Mouse (Mus musculus) lung, adult 2 months (tissue): ENCODE results near the gene Osbpl9. TPM values are rescaled to one million over a fixed set of nuclear protein-coding genes. Genes with fewer than 3 reads are reported as not detected.

Experiments used
- DNase-seq: peaks from one replicate; pipeline ENCODE4 v3.0.0; 2022
- H3K4me1 ChIP-seq: fragments of 200-500 bp; 2 replicates; pipeline ENCODE4 v1.6.1; 2011; ENCODE audit warnings: low read length; ENCODE audit not compliant: control insufficient read depth, insufficient read depth
- H3K4me3 ChIP-seq: fragments of 200-500 bp; replicated peaks from 2 replicates; pipeline ENCODE3; 2011; ENCODE audit warnings: low read depth, mild to moderate bottlenecking, control low read depth, low read length; ENCODE audit errors: extremely low read depth
- CTCF ChIP-seq: fragments of 200-500 bp; IDR thresholded peaks from 2 replicates; pipeline ENCODE4 v1.5.1; 2011; ENCODE audit warnings: mild to moderate bottlenecking, low read length, control low read depth; ENCODE audit not compliant: insufficient read depth
- POLR2A ChIP-seq: fragments of 200-500 bp; IDR thresholded peaks from 2 replicates; pipeline ENCODE4 v1.6.1; 2011; ENCODE audit warnings: low read depth, mild to moderate bottlenecking, control low read depth, low read length, borderline replicate concordance; ENCODE audit errors: extremely low read depth
- WGBS: fragments of 180-500 bp; shearing (Covaris S2); methylation state at CpG from one replicate; pipeline ENCODE4 v1.1.7; 2018; 5-methylcytosine and 5-hydroxymethylcytosine counted together
- polyA plus RNA-seq: library from polyadenylated mRNA; depleted of rRNA; stranded (reverse); fragments of >200 nt; gene quantifications from 2 replicates; pipeline ENCODE4 v1.2.3, GENCODE M21; 2012

Gene Osbpl9
- polyA plus RNA-seq, 1 experiment: 167 TPM

DNA sequence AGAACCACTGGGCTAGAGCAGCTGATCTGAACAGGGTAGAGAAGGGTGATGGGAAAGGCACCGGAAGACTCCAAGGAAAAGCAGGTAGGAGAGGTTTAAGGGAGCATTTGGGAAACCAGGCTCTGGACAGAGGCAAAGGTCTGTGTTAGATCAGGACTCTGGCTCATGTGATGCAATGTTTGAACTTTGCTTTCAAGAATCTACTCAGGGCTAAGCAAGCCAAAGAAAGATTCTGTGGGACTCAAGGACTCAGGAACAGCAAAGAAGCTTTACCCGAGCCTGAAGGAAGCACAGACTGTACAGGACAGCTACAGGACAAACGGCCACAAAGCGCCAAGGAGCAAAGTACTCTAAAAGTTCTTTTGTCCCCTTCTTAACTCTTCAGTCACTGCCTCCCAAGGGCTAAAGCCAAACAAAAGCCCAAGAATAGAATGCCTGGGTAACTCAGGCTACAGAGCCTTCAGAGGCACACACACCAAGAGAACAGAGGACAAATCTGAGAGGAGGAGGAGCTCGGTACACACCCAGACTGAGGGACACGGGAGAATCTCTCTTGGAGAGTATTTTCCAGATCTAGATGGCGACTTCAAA lies 89.1 kb downstream of the Osbpl9 start:
- Histone ChIP-seq H3K4me3 (no peak overlapping the region), H3K4me1 (peaks cover 20% of the 10 kb centered on the region)
- TF ChIP-seq POLR2A (no peak), CTCF (no peak)
- WGBS: 37% methylated on average over 7 of the region's 7 CpGs
- peak; percentile 37 for DNase-seq

DNA sequence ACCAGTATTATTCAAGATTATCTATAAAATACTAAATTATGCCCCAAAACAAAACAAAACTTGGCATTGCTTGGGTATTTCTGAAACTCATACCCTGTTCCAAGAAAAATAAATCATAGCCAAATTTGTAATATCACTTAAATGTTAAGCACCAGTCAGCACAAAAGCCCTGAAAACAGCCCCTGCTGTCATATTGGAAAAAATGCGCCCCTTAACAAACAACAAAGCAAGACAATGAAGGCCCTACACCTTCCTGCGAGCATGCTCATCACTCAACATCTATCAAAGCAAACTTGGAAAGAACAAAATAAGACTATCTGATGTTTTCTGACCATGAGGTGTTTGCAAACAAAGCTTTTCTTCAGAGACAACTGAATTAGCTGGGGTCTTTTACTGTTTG lies 91.1 kb downstream of the Osbpl9 start:
- Histone ChIP-seq H3K4me1 (peaks cover 18% of the 10 kb centered on the region), H3K4me3 (no peak overlapping the region)
- no peak for DNase-seq
- TF ChIP-seq CTCF (no peak), POLR2A (no peak)
- 58% methylated on average over 2 of the region's 2 CpGs for WGBS

DNA sequence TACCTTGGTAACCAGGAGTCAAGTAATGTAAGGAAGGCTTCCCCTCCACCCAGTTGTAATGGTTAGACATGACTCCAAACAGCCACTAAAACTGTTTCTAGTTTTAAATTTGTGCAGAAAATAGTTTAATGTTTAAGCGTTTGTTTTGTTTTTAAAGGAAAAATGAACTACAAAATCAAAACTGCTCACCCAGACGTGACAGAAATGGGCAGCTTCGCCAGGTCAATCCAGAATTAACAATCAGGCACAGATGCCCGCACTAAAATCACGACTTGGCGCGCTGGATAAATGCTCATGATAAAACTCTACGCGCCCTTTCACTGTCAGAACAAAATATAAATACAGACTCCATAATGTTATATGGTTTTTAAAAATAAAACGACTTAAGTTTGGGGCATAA lies 92.4 kb downstream of the Osbpl9 start:
- WGBS: 88% methylated on average over 10 of the region's 10 CpGs
- TF ChIP-seq POLR2A (no peak), CTCF (no peak)
- DNase-seq: no peak
- Histone ChIP-seq H3K4me3 (no peak overlapping the region), H3K4me1 (peaks cover 27% of the 10 kb centered on the region)

DNA sequence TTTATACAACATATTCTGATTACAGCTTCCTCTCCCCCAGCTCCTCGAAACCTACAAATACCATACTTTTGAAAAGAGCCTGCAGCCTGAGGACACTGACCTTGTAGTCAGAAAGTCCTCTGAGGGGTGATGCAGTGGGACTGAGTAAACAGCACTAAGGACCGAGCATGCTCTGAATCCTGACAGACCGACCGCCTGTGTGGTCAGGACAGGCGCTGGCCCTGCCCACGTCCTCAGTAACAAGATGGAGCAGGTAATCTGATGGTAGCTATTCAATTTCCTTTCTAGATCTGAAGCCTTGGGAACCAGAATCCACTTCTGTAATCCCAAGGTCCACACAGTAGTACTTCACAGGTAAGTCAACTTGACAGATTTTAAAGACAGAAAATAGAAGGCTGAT lies 93.1 kb downstream of the Osbpl9 start:
- TF ChIP-seq CTCF: no peak
- TF ChIP-seq POLR2A: no peak
- DNase-seq: no peak
- Histone ChIP-seq H3K4me1 (peaks cover 24% of the 10 kb centered on the region), H3K4me3 (no peak overlapping the region)
- WGBS: 76% methylated on average over 6 of the region's 6 CpGs

DNA sequence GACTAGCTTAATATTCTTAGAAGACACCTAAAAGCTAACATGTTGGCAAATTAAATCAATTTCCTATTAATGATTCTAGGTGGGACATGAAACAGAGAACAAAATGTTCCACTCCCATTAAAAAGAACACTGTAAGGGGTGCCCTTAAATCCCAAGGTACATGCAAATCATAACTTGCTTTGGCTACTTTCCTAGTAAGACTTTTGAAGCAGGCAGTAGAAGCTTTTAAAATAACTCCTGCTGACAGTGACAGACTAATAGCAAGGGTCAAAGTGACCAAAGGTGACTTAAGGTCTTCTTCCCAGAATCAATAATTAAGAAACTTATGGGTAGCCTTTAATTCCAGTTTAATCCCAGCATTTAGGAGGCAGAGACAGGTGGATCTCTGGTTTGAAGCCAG lies 95.5 kb downstream of the Osbpl9 start:
- no peak overlapping the region for H3K4me3 ChIP-seq
- DNase-seq: no peak
- TF ChIP-seq POLR2A: no peak
- TF ChIP-seq CTCF: no peak

DNA sequence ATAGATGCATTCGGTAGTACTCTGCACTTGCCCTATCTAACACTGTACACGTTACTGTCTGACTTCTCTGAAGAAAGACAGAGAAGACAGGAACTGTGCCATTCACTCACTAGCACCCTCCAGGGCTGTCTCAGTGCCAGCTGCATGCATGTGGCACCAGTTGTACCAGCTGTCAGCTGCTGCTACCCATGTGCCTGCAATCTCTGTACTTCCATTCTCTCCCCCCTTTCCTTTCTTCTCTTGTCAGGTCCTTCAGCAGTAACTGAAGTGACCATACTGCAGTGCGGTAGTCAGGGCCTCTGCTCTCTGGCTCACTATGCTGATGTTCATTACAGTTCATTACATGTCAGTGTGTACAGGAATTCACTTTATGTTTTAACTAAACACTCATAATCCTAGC lies 96.0 kb downstream of the Osbpl9 start:
- 39% methylated on average over 3 of the region's 3 CpGs for WGBS
- H3K4me3 ChIP-seq: no peak overlapping the region
- no peak for DNase-seq
- peaks cover 20% of the 10 kb centered on the region for H3K4me1 ChIP-seq
- TF ChIP-seq POLR2A (no peak), CTCF (no peak)

More for the DNA sequence above, 95.5 kb downstream of the Osbpl9 start:
- H3K4me1 ChIP-seq: peaks cover 20% of the 10 kb centered on the region

DNA sequence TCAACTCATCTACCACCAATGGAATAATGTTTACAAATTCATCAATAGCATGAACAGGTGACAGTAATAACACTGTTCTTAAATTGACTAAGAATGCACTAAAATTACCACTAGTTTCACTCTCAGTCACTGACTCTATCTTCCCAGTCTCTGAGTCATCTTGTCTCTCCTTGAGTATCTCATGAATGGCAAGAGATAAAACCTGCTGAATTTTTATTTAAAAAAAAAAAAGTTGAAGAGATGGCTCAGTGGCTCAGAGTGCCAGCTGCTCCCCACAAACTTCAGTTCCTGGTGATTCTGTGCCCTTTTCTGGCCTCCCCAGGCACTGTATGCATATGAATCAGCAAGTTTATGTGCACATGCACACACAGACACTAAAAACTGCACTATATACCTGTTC lies 96.8 kb downstream of the Osbpl9 start:
- TF ChIP-seq POLR2A (no peak), CTCF (no peak)
- H3K4me3 ChIP-seq: no peak overlapping the region
- H3K4me1 ChIP-seq: peaks cover 20% of the 10 kb centered on the region
- DNase-seq: no peak

DNA sequence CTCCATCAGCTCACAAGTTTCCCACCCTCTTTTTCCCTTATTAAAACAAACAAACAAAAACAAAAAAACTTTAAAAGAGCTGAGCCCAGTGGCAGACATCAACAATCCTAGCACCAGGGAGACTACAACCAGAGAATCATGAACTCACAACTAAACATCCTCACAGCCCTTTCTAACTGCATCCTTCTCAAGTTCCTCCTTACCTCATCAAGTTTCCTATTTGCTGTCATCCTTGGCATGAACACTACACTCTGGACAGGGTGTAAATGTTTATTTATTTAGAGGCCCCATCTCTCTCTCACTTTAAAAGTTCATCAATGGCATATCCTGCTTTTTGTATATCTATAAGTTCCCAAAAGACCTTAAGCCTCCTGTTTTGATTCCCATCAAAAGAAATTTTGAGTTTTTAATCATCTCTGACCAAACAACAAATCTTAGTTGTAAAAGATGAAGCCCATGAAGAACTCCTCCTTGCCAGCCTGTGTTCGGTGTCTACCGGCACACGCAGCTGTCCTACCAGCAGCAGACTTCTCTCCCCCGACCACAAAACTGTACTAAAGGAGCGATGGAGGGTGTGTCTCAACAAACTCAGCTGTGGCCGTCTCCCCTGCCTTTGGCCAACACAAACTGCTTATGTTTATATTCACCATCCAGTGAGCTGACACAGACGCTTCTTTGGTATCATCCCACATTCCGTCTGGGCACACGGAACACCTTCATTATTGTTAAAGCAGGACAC lies 98.8 kb downstream of the Osbpl9 start:
- TF ChIP-seq CTCF: no peak
- no peak for TF ChIP-seq POLR2A
- H3K4me3 ChIP-seq: no peak overlapping the region
- peaks cover 16% of the 10 kb centered on the region for H3K4me1 ChIP-seq
- 30% methylated on average over 9 of the region's 9 CpGs for WGBS
- DNase-seq: no peak

DNA sequence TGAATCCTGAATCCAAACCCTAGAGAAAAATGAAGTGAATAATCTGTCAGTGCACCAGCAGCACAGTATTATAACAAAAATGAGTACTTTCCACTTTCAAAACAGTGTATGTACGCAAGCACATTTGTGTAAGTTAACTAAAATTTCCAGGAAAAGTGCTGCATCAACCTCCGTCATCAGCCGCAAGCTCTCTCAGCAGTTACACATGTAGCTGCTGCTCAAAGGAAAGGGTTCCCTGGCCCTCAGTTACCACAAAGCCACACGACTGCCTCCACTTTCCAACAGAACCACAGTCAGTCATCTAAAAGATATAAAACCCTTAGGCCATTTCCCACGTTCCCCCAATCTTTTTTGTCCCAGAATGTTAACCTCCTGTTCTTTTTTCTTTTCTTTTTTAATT lies 99.5 kb downstream of the Osbpl9 start:
- no peak overlapping the region for H3K4me3 ChIP-seq
- peaks cover 16% of the 10 kb centered on the region for H3K4me1 ChIP-seq
- no peak for DNase-seq
- TF ChIP-seq CTCF: no peak
- 88% methylated on average over 5 of the region's 5 CpGs for WGBS

DNA sequence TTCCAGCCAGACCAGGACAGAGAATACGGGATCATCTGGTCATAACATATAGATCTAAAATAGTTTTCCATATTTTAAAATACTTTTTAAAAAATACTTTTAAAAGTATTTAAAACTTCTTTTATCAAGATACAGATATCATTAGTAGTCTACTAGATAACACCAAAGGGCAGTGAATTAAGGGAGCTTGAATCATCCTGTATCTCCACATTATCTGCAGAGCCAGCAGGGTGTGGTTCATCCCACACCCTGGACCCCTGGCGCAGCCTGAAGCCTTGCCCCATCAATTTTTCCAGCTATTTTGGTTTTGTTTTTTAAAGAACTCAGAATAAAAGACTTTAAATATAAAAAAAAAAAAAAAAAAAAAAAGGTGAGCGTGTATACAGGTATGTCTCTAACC lies 103.2 kb downstream of the Osbpl9 start:
- TF ChIP-seq POLR2A (no peak), CTCF (no peak)
- no peak for DNase-seq
- Histone ChIP-seq H3K4me1 (peaks cover 10% of the 10 kb centered on the region), H3K4me3 (no peak overlapping the region)
- WGBS: 93% methylated on average over 3 of the region's 3 CpGs
